Mouse (Mus musculus): ENCODE results near the gene Susd6.
"Not testable (repeated sequence)": the region's sequence is repeated elsewhere in the genome, so short reads cannot be mapped to it uniquely, and the experiment has no call there.

The Susd6 gene

DNA sequence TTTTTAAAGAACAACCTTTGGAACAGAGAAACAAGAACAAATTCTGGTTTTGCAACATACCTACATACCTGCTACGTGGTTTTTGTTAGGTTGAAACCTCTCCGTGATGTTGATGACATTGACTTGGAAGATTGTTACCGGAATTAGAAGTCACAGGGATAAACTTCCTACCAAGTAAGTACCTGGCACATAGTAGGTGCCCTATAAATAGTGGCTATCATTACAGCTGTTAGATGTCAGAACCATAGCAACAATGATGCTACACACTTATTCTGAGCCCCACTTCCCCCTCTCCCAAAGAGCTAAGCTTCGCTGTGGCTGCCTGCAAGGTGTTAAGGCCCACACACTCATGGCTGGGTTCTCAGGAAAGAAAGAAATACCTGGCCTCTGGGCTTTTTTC, 4.7 kb upstream of the Susd6 start:
- no peak for DNase-seq

DNA sequence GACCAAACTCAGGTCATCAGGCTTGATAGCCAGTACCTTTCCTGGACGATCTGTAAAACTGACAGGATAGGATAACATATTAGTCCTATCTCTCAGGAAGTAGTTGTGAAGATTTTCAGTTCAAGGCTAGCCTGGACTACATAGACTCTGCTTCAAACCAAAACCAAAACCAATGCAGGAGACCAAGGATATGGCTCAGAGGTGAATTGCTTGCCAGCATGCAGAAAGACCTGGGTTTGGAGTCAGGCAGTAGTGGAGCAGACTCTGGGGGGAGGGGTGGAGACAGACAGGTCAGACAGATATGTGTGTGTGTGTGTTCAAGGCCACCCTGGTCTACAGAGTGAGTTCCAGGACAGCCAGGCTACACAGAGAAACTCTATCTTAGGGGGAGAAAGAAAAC, 3.7 kb upstream of the Susd6 start:
- DNase-seq = no peak

DNA sequence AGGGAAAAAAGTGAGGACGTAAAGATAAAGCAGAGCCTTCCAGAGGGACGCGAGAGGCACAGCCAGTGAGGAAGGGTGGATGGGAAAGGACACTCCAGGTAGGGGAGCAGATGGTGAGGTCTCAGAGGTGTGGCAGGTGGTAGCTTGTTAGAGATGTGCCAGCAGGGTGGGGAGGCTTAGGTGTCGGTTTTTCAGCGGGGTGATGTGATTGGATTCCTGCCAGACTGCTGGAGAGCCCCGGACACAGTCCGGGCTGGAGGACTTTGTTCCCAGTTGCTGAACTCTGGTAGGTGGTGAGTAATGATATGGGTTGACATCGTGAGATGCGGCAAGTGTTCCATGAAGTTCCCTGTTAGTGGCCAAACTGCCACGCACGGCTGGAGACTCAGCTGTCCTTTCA, 2.7 kb upstream of the Susd6 start:
- no peak for DNase-seq

DNA sequence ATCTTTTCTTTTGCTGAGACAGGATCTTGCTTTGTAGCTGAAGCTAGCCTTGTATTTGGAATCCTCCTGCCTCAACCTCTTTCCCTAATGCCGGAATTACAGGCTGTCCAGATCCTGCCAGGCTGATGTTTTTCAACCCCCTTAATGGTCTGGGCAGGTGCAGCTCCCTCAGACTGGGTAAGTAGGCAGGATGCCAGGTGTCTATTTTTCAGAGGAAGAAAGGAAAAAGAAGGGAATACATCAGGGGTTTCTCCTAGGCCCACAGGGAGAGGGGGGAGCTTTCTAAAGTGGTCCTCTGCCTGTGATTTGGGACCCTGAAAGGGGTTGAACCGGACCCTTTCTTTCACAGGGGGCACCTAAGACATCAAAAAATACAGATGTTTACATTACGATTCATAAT, 2.1 kb upstream of the Susd6 start:
- no peak for DNase-seq

DNA sequence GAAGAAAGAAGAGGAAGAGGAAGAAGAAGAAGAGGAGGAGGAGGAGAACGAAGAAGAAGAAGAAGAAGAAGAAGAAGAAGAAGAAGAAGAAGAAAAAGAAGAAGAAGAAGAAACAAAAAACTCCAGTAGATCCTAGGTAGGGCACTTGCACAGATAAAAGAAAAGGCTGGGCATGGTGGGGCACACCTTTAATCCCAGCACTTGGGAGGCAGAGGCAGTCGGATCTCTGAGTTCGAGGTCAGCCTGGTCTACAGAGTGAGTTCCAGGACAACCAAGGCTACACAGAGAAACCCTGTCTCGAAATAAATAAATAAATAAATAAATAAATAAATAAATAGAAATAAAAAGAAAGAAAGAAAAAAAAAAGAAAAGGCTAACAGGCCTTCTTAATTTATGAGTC, 1.0 kb upstream of the Susd6 start:
- not testable (repeated sequence) for DNase-seq

DNA sequence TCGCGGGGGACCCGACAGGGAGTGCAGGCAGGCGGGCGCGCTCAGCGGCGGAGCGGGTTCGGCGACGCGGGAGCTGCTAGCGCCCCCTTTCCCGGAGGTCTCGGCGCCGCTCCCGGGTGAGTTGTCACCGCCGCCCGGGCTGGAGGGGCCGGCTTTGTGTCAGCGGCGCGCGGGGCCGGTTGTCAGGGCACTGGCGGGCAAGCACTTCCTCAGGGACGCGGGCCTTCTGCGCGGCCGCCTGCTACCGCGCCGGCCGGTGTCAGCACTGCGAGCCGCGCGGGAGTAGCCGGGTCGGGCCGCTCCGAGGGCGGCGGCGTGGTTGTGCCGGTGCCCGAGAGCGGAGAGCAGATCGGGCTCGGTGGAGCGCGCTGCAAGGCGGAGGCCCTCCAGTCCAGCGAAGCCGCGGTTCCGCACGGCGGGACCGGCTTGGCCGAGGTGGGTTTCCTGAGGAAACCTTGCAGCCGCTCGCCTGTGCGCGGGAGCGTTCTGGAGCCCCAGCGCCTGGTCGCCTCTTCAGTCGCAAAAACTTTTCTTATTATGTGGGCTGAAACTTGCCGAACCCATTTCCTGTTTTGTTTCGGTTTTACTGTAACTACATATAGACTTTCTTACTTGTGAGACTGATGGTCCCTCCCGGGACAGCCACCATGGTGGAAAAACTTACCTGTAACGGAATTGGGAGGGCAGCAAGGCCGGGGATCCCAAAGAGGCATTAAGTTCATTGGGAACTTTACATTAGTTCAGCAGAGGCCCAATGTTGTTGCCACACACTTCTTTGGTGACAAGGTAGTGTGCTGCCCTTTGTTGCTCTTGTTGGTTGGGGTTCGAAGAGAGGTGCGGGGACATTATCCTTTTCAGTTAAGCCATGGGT, 625 bp downstream of the Susd6 start:
- peak; percentile 37 to 57 for DNase-seq

DNA sequence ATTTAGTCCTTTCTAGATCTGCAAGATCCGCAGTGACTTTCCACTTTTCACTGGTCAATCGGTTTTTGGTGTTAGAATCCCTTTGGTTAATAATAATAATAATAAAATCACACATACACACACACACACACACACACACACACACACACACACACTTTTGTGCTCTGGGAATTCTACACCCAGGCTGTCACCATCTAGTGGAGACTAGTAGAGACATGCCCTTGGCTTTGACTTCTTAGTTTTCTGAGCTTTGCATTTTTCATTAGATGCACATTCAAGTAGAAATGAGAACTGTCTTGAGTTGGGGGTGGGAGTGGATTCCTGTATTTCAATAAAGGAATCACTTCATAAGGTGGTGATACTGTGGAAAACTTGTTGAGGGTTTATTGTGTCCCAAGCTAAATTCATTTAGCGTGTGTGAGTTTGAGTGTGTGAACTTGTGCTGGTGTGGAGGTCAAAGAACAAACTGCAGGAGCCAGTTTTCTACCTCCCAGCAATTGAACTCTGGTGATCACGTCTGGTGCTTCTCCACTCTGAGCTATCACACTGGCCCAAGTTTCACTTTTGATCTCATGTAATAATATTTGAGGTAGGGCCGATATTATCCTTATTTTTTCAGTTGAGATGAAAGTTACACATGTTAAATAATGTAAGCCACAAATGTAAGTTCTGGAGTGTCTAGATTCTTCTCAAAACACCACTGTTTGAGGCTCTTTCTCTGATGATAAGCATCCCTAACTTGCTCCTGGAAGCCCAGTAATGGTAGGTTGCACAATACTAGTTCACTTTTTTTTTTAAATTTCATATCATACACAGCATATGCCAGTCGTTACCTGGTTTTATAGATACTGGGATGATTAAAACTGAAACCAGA, 1.5 kb downstream of the Susd6 start:
- no peak for DNase-seq

DNA sequence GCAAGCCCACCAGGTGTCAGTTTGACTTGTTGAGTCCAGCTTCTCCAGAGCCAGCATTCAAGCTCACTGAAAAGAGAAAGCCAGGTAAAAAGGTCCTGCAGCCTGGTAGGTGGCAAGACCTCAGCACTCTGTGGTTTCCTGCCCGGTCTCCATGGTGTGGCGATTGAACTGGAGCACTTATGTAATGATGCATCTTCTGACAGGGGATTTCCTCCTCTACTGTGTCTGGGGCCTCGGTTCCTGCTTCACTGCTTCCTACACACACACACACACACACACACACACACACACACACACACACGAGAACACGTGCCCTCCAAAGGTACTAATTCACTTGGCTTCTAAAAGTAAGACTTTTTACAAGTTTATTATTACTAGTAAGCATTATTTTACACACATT, 2.6 kb downstream of the Susd6 start:
- peak; percentile 46 to 79 for DNase-seq

DNA sequence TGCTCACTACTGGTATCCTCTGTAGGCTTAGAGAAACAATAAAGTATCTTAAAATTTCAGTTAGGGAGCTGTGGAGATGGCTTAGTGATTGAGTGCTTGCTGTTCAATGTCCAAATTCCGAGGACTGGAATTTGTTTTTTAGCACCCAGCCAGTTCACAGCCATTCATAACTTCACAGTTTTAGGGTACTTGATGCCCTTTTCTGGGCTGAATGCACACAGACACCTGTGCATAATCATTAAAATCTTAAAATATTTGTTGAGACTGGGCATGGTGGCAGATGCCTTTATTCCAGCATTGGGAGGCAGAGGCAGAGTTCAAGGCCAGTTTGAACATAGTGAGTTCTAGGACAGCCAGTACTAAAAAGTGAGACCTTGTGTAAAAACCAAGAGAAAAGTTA, 3.2 kb downstream of the Susd6 start:
- DNase-seq = no peak

DNA sequence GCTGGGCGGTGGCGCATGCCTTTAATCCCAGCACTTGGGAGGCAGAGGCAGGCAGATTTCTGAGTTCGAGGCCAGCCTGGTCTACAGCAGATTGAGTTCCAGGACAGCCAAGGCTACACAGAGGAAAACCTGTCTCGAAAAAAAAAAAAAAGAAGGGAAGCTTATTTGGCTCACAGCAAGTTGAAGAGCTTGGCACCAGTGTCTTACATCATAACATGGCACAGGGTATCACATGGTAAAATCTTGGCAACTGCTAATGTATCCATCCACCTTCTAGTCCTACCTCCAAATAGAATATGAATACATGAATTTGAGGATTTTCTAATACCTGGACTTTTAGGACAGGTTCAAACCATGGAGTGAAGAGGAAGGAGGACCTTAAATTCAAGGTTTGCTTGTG, 4.2 kb downstream of the Susd6 start:
- DNase-seq = no peak

DNA sequence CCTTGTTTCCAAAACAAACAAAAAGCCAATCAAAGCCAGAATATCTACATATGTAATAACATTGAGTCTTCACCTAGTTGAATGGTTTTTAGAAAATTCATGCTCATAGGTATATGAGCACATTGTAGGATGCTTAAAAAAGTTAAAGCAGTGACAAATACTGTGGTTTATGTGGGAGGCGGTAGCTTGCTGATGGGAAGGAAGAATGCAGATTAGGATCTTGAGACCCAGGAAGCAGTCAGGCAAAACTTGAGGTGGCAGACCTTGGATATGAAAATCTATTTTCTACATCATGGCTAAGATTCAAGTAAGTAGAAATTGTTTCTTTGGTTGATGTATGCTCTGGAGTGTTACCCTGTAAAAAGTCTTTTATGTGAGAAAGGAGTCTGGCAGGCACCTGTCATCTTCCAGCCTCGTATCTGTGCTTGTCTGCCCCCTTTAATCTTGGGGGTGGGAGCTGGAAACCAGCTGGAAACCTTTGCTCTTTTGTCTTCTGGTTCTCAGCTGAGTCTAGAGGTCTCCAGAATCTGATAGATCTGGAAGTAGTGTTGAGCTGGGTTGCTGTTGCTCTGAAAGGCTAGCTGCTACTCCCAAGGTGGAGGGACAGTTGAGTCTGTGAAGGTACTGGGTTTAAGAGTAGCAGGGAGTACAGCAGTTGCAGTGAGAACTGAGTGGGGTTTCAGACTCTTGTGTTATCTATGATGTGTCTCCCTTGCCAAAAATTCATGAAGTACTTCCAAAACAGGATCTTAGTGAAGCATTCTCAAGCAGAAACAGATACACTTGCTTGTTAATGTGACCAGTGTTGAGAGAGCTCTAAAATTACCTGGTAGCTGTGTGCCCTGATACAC, 4.8 kb downstream of the Susd6 start:
- peak in 1 of 2 experiments; percentile 39 for DNase-seq

DNA sequence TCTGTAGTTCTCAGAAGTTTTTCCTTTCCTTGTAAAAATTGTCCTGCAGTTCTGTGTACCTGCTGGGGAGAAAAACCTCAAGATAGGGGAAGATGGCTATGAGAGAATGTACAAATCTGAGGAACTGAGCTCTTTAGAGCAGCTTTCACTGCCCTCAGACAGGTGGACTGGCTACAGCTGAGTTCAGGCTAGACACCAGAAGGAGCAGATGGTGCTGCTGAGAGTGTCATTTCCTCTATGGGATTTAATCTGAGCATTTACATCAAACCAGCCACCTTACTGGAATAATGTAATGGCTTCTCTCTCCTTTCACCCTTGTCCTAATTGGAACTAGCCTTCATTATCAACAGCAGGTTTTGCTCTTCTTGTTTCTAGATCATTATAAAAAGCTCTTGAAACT, 8.0 kb downstream of the Susd6 start:
- no peak for DNase-seq

DNA sequence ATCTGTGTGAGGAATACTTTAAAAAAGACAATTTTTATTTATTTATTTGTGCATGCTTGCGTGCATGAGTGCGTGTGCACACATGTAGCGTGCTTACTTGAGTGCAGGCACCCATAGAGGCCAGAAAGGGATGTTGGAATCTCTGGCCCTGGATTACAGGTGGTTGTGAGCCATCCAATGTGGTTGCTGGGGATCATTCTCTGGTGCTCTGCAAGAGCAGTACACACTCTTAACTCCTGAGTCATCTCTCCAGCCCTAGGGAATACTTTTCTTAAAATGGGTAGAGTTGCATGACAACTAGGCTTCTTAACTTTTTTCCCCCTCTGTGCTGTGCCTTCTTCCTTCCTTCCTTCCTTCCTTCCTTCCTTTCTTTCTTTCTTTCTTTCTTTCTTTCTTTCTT, 9.8 kb downstream of the Susd6 start:
- no peak for DNase-seq

DNA sequence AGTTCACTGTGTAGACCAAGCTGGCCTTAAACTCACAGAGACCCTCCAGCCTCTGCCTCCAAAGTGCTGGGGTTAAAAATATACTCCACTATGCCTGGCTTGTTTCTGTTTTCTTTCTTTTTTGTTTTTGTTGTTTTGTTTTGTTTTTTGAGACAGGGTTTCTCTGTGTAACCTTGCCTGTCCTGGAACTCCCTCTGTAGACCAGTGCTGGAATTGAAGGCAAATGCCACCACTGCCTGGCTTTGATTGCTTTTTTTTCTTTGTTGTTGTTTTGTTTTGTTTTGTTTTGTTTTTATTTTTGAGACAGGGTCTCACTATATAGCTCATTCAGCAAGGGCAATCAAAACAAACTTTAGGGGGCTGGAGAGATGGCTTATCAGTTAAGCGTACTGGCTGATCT, 11.1 kb downstream of the Susd6 start:
- DNase-seq = no peak

DNA sequence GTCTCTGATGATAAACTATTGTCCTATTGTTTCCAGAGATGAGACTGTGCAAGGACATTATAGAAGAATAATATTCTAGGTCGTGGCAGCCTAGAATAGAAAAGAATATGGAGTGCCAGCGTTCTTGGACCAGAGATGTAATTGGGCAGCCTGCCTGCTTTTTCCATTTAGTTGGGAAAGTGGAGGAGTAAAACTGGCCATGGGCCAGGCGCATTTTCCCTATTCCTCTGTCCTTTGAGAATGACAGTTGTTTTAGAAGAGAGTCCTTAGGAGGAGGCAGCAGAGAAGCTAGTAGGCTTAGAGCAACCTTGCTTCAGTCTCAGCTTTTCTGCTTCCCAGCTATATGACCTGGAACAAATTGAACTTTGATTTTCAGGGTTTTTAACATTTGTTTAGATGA, 13.6 kb downstream of the Susd6 start:
- no peak for DNase-seq

DNA sequence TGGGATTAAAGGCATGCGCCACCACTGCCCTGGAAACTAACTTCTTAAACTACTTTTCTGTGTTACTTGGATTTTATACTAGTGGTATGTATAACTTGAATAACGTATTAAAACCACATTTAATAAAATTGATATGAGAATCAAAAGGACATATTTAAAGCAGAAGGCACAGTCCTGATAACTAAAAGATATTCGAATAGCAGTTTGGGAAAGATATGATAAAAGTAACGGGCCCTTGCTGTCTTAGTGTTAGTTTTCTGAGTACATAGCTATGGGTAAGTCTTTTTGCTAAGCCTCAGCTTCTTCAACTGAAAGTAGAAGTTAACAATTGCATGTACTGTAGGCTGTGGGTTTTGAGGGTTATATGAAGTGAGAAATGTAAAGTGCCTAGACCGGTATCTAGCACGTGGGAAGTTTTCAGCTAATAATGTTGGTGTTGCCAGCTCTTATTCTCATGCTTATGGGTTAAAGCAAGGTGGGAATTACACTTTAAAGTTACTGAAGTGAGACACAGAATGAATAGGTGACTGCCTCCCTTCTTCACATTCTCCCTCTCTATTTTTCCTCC, 14.6 kb downstream of the Susd6 start:
- DNase-seq = no peak

DNA sequence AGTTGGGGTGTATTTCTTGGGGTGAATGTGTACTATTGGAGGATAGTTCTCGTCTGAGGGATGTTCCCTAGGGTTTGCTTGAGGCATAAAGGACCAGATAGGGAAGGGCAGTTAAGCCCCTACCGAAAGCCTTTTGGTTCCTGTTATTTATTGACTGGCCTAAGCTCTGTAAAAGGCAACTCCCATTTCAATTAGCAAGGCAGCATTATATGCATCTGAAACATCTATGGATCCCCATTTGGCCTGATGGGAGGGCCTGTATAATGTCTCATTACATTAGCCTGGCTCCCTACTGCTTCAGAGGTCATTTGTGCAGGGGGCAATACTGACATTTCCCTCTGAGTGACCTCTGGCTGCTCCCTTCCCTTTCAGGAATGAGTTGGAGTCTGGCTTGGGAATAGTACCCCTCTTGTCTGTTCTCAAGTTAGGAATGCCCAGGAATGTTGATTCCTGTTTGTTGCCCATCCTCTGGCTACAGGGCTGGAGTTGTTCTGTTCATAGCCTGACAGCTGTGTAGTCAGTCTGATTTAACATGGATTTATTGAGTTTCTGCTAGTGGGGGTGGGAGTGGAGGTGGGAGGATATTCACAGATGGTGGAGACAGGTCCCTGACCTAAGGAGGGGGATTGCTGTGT, 17.3 kb downstream of the Susd6 start:
- DNase-seq = no peak

DNA sequence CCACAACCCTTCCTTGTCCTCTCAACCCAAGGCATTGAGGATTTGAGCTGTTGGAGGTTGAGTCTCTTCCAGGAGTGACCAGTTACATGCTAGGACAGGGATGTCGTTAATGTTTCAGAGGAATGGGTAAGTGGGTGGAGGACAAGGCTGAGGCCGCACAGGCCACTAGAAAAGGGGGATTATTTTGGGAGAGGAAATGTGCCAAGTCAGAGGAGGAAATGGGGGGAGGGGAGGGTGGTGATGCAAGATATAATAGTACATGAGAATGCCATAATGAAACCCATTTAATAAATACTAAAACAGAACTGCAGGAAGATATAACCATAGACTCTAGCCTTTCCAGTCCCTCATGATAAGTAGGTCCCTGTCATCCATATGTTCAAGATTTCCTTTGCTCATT, 19.7 kb downstream of the Susd6 start:
- no peak for DNase-seq

DNA sequence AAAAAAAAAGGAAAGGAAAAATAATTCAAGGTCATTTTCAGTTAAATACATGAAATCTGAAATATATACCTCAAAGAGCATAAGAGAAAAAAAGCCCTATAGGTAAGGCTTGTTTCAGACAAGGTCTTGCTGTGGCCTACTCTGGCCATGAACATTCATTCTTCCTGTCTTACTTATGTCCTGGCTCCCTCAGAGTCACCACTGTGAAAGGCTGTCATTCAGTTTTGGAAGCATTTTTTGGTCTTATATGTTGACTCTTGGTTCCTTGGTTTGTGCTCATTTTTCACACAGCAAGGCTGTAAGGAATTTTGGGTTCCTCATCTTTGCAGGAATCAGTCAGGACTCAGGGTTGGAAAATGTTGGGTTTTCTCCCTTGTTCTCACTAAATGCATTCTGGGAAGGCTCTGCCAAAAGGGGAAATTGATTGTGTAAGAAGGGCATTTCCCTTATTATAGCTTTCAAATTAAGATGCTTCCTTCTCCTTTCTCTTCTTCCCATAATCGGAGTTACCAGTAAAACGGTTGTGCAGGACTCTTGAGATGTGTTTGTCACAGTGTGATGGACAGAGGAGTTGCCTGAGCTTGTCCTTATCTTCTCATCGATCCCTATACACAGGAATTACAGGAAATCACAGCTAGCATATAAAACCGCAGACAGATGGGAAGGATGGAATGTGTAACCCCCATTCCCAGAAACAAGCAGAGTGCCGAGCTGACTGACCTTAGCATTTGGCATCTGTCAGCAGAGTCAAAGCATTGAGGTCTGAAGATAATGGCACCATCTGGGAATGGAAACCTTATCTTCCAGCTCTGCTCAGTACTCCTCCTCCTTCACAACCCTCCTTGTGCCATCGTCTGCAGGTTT, 21.6 kb downstream of the Susd6 start:
- DNase-seq = no peak

DNA sequence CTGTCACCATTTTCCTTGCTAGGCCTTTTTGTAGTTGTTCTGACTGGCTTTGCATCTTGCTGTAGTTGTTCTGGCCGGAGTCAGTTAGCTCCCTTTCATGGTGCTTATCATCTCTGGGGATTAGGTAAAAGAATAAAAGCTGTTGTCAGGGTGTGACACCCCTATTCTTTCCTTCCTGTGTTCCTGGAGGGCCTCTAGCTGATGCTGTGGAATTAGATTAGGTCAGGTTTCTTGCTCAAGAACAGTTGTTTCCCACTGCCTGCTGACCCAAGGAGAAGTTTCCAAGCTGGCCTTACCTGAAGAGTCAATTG, 22.2 kb downstream of the Susd6 start:
- no peak for DNase-seq

DNA sequence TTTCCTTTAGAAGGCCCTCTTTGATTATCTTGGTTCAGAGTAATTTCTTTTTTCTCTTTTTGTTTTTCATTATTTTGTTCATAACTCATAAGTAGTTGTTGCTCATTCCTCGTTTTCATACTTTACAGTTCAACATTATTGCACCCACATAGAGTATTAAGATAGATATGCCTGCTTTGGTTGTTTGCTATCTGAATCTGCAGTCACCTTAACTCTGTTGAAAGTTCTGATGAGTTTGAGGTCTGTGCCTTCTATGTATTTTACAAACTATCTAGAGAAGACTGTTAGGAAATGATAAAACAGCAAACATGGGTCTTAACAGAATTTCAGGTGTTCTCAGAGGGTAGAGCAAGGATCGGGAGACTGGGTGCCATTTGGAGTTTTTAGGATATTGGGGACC, 23.1 kb downstream of the Susd6 start:
- no peak for DNase-seq

DNA sequence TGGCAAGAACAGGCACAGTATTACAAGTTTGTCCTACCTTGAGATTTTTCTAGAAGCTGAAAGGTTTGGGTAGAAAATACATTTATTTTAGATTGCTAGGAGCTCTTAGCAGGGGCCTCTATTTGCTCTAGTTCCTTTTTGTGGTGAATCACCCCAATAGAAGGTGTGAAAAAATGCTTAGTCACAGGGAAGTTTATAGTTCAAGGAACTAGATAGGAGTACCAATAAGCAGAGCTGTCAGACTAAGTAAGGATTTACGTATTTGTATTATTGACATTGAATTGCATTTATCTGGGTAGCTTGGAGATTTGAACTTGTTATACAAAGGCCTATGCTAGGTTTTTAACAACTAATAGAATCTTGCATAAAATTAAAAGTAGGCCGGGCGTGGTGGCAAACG, 23.6 kb downstream of the Susd6 start:
- DNase-seq = no peak

Measured in thymus, adult 18-20 months (tissue).